Mouse (Mus musculus): ENCODE measurements around the gene Panx1.

Panx1 gene

DNA sequence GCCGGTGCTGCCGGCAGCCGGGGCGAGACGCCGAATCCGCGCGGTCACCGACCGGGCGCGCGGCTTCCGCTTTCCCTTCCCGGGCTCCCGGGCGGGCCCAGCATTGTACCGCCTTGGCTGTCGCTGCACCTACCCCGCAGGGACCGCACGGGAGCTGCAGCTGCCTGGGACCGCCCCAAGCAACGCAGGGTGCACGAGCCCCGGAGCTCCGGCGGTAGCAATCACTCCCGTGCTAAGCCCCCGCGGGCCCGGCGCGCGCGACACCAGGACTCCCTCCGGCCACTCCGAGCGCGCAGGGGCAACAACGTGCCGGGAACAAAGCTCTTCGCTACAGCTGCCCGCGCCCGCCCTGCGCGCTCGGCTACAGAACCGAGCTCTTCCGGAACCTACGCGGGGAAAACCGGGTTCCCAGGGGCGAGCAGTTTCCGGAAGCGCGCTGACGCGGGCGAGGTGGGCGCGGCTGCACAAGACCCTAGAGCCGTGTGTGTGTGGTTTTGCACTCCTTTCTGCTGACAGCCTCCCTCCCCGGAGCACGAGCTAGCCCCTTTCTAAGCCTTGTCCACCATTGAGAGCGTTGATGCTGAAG lies at the start of gene Panx1:
Gene Panx1, minus strand, starts transcription at position 395 of the 586 bp plus-strand sequence.
- DNase-seq: peak; percentile 58

DNA sequence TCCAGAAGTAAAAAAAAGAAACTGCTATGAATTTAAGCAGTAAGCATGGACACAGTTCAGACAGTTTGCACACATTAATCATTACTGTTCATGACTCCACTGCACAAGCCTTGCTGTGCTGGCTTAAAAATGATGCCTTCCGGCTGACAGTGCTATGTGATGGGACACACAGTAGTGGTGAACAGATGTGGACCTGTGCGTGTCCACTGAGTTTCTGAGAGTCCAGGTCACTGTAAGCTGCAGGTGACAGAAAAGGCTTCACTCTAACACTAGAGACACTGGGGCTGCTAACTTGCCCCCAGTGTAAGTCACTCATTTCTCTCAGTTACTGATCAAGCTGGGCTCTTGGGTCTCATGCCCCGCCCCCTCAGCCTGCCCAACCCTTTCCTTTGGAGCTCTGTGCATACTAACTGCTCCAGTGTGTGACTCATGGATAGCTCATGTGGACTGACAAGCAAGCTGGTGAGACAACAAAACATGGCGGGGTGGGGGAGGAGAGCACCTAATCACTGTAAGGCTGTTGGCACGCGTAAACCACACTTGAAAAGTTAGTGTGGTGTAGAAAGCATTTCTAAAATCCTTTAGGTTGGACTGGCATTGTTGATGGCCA lies 23.5 kb upstream of the Panx1 start:
- DNase-seq: peak; percentile 8

DNA sequence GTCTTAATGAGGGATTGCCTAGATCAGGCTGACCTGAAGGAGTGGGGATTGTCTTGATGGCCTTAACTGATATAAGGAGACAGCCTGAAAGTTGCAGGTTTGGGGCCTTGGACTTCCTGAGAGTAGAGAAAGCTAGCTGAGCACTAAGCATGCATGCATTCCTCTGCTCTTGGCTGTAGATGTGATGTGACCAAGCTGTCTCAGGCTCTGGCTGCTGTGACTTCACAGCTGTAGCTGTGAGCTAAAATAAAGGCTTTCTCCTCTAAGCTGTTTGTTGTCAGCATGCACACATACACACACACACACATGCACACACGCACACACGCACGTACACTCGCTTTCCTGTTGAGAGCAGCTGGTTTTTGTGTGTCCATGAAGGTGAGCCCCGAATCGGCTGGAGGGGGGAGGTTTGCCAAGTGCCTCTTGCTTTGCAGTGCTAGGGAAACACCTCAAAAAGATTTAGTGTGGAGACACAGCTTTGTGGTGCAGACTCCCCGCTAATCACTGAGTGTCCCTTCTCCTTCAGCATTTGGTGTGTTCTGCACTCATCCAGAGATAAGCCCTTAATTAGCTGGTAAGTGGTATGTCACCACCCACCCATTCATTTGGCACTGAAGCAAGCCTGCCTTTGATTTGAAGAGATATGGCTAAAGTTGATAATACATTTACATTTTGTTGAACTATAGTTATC lies 22.9 kb upstream of the Panx1 start:
- no peak for DNase-seq

DNA sequence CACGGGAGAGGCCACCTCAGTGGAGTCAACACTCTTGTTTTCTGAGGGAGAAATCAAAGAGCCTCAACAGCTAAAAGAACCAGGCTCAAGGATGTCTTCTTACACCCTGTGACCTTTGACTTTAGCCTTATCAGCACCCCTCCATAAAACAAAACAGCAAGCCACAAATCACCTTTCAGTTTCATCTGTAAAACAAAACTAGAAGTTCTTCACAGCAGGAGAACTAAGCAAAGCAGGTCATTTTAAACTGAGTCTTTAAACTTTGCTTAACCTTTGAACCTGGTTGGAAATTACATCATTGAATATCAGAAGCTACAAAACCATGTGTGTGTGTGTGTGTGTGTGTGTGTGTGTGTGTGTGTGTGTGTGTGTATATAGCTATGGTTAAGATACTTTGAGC lies 18.9 kb upstream of the Panx1 start:
- DNase-seq: no peak

DNA sequence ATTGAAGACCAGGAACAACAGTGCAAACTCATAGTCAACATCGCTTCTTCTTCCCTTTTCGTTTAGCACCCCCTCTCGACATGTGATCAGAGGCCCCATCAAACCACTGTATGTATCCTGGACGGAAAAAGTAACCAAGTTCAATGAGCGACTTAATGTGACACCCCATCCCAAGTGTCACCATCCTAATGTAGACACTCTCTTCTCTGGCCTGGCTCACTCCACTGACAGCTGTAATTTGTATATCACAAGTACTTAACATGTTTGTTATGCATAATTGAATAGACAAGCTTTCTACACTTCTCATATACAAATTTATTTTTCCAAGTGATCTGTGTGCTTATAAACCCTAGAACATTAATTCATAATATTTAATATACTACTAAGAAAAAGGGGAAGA lies 15.6 kb upstream of the Panx1 start:
- no peak for DNase-seq

DNA sequence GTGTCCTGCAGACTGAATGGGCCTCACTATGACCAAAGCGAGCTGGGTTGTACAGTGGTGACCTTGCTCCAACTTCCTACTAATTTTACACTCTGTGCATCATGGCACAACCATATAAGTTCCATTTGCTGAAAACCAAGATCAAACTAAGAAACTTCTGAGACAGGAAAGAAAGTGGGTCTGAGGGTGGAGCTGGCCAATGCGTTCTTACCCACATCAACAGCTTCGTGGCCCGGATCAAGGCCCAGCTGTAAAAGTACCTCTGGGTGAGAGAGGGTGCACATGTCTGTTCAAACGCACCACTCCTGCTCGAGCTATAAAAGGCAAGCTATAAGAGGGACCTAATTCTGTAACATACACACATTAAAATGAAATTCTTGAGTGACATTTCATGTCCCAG lies 14.7 kb upstream of the Panx1 start:
- no peak for DNase-seq

DNA sequence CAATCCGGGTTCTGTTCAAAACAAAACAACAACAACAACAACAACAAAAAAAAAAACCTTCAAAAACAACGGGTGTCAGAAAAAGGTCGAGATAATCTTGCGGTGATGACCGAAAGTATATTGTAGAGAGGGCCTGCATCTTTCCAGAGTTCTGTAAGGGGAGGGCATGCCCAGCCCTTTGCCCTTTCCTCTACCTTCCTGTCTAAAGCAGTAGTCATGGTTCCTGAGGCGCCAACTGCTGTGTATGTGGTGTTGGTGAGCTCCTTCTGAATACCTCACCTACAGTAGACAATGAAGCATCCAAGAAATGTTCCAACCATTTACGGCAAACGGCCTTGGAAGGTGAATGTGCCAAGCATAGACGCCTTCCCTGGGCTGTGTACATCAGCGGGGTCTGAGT lies 462 bp upstream of the Panx1 start:
- DNase-seq: no peak

DNA sequence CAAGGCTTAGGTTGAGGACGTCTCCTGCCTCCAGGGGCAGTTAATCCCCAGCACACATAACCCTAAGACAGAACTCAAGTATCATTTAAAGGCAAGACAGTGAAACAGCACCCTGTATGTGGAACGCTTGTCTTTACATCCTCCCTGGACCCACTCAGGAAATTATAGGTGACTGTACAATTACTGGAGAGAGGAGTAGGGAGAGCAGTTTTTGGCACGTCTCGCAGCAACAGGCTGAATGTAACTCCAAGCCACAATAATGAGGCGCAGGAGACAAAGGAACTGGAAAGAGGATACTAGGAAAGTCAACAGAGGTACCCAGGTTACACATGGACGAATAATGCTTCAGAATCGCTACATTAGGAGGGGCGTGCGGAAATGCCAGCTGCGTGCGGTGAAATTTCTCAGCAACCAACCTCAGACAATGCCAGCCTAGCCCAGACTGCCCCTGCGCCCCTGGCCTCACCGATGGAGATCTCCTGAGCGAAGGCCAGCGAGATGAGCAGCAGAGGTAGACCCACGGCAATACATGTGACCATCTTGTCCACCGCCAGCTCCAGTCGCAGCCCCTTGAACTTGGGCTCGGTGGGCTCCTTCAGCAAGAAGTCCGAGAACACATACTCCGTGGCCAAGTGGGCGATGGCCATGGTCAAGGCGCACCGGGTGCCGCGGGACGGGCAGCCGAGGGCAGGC lies 741 bp downstream of the Panx1 start:
- no peak for DNase-seq

DNA sequence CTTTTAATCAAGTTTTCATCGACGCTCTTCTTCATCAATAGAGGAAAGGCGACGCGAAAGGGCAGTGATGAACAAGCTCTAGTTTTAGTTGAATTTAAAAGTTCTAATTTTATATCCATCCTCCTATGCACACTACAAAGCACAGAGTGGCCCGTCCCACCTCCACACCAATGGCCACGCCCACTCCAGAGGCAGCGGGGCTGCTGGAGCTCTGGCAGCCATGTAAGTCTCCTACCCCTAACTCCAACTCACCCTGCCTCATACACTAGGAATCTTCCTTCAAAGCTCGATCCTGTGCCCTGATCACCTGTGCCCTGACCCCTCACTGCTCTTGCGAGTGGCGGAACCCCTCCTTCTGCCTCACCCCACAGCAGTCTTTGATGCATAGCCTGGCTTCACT lies 3.7 kb downstream of the Panx1 start:
- no peak for DNase-seq

DNA sequence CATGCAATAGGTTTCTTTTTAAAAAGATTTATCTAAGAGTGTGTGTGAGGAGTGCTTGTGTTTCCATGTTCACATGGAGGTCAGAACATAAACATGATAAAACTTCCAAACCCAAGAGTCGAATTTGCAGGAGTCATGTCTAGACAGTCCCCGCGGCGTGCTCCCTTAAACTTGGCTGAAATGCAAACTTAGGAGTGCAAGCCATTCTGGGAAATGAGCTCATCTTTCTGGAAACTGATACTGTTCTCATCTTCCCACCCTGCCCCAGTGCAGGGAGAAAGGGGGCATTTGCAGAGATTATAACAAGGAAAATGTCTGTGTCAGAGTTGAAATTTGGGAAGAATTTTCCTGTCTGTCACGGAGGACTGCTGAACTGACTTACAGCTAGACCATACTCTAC lies 5.4 kb downstream of the Panx1 start:
- DNase-seq: no peak

DNA sequence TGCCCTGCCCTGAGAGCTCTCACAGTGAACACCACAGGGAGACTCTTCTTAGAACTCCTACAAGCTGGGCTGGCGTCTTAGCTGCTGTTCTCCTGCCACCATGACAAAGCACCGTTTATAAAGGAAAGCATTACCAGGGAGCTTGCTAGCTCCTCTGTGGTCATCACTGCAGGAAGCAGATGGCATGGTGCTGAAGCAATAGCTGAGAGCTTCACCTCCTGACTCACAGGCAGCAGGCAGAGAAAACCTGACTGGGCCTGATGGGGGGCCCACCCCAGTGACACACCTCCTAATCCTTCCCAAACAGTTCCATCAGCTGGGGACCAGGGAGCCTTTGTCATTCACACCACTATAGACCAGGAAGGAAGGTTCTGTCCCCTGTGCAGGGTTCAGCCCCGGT lies 7.6 kb downstream of the Panx1 start:
- DNase-seq: no peak

DNA sequence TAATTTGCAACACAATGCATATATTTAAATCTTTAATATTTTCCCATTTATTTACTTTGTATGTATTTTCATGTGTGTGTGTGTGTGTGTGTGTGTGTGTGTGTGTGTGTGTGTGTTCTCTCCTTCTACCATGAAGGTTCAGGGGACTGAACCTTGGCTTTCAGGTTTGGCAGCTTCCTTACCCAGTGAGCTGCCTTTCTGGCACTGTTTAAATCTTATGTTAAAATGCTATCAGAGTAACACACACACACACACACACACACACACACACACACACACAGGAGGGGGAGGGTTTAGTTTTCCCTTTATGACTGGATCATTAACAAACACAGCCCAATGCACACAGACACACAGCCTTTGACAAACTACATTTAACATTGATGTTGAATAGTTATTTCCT lies 8.0 kb downstream of the Panx1 start:
- DNase-seq: no peak

DNA sequence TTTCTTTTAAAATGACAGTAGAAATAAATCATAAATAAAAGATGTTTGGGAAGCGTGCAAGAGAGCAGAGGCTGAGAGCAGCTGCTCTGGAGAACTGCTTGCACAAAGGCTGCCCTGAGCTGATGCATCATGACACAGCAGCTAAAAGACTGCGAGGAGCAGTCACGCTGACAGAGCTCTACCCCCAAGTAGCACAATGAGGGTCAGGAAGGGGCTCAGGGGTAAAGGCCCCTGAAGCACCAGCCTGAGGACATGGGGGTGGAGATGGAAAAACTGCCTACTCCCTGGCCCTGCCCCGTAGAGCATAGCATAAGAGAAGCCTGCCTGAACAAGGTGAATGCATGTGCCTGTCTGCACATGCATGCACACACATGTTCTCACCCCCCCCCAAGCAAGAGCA lies 8.5 kb downstream of the Panx1 start:
- DNase-seq: no peak

DNA sequence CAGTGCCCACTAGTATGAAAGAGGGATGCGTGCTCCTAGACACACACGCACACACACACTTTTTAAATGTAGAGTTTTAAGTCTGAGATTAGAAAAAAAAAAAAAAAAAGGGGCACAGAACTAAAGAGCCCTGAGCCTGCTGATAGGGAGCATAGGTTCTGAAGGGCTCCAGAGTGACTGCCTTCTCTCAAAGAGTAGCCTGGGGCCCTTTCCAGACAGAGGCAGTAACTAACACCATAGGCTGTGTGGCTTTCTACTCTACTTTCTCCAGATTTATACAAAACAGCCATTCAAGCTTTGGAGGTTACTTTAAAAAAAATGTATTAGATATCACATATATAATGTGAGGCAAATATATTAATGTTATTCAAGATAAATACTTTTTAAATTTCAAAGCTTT lies 8.9 kb downstream of the Panx1 start:
- DNase-seq: no peak

DNA sequence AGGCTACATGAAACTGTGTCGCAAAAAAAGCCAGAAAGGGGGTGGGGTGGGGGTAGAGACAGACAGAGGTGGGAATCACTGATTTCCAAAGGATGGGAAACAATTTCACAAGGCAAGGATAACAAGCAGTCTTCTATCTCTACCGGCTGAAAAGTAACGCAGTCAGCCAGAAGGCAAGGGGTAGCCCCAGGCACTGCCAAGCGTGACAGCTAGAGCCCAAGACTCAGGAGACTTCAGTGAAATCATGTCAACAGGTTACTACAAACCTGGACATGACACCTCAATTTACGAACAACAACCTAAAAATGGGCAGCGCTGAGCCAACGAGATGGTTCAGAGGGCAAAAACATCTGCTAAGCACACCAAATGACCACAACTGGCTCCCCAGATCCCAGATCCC lies 9.3 kb downstream of the Panx1 start:
- no peak for DNase-seq

DNA sequence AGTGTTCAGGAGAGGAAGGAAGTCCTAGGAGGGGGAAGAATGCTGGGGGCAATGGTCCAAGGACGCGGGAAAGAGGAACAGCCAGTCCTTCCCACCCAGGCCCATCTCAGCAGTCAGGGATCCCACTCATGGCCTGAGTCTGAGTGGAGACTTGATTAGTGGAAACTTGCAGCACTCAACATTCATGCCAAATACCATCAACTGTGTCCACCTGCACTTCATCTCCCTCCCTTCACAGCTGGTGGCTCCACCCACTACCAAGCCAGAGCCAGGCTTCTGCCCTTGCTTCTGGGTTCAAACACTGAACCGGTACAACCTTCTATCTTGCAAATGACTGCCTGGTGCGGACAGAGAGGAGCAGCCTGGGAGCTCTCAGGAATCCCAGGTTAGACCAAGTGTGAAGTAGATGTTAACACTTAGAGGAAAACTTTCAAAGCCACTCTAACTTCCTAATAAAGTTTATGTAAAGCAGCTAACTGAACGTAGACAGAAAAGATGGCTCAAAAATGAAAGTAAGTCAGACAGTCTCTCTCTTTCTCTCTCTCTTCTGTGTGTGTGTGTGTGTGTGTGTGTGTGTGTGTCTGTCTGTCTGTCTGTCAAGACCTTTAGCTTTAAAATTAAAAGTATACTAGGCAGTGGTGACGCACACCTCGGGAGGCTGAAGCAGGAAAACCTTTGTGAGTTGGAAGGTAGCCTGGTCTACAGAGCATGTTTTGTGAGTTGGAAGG lies 10.6 kb downstream of the Panx1 start:
- DNase-seq: no peak

DNA sequence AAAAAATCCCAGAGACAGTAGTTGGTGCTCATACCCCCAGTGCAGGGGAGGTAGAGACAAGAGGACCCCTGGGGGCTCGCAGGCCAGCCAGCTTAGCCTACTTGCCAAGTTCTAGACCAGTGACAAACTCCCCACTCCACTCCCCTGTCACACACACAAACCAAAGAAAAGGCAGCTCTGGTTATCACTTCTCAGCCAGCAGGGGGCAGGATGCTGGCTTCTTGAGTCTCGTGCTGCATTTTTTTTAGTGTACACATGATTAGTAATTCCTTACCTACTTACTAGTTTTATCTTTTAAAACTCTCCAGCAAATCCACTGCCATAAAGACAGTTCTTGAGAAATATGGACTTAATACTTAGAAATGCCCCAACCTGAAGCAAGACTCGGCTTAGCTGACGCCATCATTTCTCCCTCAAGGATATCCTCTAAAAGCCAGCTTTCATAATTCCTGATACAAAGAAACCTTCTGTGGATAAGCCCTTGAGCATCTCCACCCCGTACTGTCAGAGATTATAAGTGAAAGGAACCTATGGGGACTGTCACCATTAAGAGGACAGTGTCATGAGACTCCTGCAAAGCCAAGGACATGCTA lies 11.6 kb downstream of the Panx1 start:
- DNase-seq: no peak

DNA sequence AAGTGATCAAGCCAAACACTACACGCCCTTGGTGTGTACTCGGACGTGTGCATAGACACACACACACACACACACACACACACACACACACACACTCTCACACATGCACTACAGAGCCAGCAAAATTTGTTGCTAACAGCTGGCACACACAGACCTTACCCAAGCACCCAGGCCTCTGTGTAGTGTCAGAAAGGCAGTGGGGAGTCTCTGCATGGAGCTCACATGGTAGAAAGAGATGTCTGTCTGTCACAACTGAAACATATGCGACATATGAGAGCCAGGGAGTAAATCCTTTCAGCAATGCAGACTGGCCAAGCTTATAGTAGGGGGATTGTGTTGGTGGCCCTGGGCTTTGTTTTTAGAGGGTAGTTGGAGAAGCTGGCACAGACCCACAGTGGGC lies 12.5 kb downstream of the Panx1 start:
- DNase-seq: no peak

DNA sequence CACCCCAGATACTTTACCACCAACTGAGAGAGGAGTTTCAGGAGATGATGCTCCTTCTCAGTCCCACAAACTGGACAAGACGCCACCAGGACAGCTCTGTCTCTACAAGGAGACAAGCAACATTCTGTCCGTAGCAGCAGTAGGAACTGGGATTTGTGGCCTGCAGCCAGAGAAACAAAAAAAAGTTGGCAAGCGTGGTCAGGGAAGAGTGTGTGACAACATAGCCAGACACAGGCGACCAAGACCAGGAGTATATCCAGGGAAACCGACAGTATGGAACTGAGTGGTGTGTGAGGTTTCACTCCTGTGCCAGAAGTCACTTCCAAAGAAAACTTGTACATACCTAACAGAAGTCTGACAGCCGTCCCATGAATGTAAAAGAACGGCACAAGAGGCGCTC lies 14.5 kb downstream of the Panx1 start:
- no peak for DNase-seq

DNA sequence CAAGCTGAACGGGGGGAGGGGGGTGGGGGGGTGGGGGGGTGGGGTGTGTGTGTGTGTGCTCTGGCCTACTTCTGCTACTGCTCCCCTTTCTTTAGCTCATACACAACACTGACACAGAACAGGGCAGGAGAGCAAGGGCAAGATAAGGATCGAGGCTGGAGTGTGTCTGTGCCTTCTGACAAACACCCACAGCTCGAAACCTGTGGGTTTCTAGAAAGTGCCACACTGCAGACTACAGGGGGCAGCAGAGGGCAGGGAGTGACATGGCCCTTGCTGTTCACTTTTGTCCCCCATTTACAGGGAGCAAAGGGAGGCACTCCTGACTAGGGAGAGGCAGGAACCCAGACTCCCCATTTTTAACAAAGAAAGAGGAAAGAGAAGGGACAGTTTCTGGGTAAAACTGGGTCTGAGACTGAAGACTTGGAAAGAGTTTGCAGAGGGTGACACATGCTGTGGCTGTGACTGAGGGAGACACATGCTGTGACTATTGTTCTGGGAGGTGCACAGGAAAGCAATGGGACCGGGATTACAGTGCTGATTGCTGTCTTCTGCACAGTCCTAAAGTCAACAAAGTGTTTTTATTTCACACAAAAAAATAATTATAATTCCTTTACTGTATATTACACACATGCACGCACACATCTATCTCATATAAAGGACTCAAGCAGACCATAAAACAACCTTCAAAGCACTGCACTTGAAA lies 16.1 kb downstream of the Panx1 start:
- DNase-seq: peak; percentile 67

DNA sequence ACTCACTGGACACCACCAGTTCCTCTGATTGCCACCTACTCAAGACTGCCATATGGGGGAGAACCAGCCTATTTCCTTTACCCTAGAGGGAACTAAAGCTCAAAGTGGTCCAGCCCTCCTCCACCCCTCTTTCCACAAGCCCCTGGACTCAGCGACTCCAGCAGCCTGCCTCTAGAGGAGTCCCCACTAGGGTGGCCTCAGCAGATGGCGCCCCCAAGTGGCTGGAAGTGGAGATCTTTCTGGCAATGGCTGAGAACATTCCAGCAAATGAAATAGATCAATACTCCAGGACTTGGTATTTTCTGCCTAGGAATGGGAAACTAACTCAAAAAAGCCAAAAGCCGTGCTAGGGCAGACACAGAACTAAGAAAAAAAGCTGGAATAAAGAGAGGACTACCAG lies 17.6 kb downstream of the Panx1 start:
- DNase-seq: peak; percentile 11

DNA sequence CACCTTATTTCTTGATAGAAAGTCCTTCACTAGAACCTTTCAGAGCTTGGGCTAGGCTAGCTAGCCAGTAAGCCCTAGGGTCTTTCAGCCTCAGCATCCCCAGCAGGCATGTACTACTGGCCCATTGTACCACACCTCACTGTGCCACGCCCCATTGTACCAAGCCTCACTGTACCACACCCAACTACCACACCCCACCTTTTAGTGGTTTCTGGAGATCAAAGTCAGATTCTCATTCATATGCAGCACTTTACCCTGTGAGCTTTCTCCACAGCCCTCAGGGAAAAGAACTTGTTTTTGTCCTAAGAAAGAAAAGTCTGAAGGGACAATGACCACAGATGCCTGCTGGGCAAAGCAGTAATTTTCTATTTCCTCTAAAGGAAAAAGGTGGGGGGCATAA lies 22.2 kb downstream of the Panx1 start:
- no peak for DNase-seq
